Mouse (Mus musculus): ENCODE results near the gene Nkd2. TPM values are rescaled to one million over a fixed set of nuclear protein-coding genes. Genes with fewer than 3 reads are reported as not detected.

Gene Nkd2
- polyA plus RNA-seq, 1 experiment: 1.2 TPM

DNA sequence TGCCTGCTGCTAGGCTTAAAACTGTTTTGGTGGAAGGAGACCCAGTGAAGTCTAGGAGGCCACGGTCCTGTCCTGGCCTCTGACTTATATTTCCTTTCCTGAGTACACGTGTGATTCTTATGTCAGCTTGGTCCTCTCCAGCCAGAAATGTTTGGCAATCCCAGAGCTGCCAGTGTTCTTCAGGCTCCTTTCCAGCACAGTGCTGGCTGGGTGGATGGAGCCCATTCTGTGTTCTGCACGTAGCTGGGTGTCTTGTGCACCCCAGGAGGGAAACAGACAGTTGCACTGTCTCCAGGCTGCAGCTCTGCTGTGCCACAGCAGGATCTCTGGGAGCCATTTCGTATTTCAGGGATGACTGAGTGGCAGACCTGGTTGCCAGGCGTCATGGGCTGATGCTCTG lies 48.3 kb downstream of the Nkd2 start:
- H3K27me3 ChIP-seq (replicated peaks; ENCODE audit: control insufficient read depth, insufficient read depth, low read length): no peaks in the 10 kb centered on the region
- 76% methylated on average over 5 of the region's 5 CpGs for WGBS
- TF ChIP-seq POLR2A (IDR thresholded peaks at IDR 0.05; ENCODE audit: low read depth, low read length): no peak
- TF ChIP-seq CTCF (conservative IDR thresholded peaks at IDR 0.05; ENCODE audit: insufficient read depth, insufficient read length, low read depth, low read length): no peak
- H3K27ac ChIP-seq (ENCODE audit: insufficient read depth, low read depth, low read length): no peak overlapping the region
- no peaks in the 10 kb centered on the region for H3K4me1 ChIP-seq (ENCODE audit: control insufficient read depth, insufficient read depth, low read length)
- H3K4me3 ChIP-seq (ENCODE audit: insufficient read depth, low read depth, low read length): no peak overlapping the region
- no peaks in the 10 kb centered on the region; the same call in 1 of the 2 replicates for H3K36me3 ChIP-seq (ENCODE audit: control insufficient read depth, insufficient read depth, low read length)
- no peak for DNase-seq

DNA sequence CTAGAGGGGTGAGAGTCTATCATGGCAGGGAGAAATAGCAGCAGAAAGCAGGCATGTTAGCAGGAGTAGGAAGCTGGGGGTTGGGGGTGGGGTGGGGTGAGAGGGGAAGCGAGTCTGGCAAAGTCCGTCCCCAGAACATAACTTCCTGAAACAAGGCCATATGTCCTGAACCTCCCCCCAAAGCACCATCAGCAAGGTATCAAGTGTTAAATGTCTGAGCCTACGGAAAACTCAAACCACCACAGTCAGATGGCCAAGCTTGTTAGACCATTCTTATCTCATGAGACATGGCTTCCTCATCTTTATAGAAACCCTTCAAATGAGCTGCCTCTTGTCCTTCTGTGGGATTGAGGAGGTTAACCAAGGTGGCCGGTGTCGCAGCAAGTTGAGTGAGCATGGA lies 54.3 kb downstream of the Nkd2 start:
- no peak overlapping the region for H3K4me3 ChIP-seq (ENCODE audit: insufficient read depth, low read depth, low read length)
- TF ChIP-seq POLR2A (IDR thresholded peaks at IDR 0.05; ENCODE audit: low read depth, low read length) (no peak), CTCF (conservative IDR thresholded peaks at IDR 0.05; ENCODE audit: insufficient read depth, insufficient read length, low read depth, low read length) (no peak)
- H3K4me1 ChIP-seq (ENCODE audit: control insufficient read depth, insufficient read depth, low read length): no peaks in the 10 kb centered on the region
- WGBS: 88% methylated on average over 5 of the region's 5 CpGs
- H3K36me3 ChIP-seq (ENCODE audit: control insufficient read depth, insufficient read depth, low read length): peaks cover 4% of the 10 kb centered on the region; the same call in 1 of the 2 replicates
- no peaks in the 10 kb centered on the region for H3K27me3 ChIP-seq (replicated peaks; ENCODE audit: control insufficient read depth, insufficient read depth, low read length)
- no peak for DNase-seq
- no peak overlapping the region for H3K27ac ChIP-seq (ENCODE audit: insufficient read depth, low read depth, low read length)

GRCm38 (mm10) chr13:73792176-73792575 lies 55.3 kb downstream of the Nkd2 start:
- Histone ChIP-seq H3K36me3 (ENCODE audit: control insufficient read depth, insufficient read depth, low read length) (peaks cover 4% of the 10 kb centered on the region; the same call in 1 of the 2 replicates), H3K4me1 (ENCODE audit: control insufficient read depth, insufficient read depth, low read length) (no peaks in the 10 kb centered on the region), H3K27ac (ENCODE audit: insufficient read depth, low read depth, low read length) (no peak overlapping the region), H3K27me3 (replicated peaks; ENCODE audit: control insufficient read depth, insufficient read depth, low read length) (no peaks in the 10 kb centered on the region), H3K4me3 (ENCODE audit: insufficient read depth, low read depth, low read length) (no peak overlapping the region)
- no peak for DNase-seq
- 84% methylated on average over 4 of the region's 4 CpGs for WGBS
- TF ChIP-seq CTCF (conservative IDR thresholded peaks at IDR 0.05; ENCODE audit: insufficient read depth, insufficient read length, low read depth, low read length) (no peak), POLR2A (IDR thresholded peaks at IDR 0.05; ENCODE audit: low read depth, low read length) (no peak)

- H3K36me3 ChIP-seq (ENCODE audit: control insufficient read depth, insufficient read depth, low read length): no peaks in the 10 kb centered on the region; the same call in none of the 2 replicates
- no peak for DNase-seq
- no peak overlapping the region for H3K27ac ChIP-seq (ENCODE audit: insufficient read depth, low read depth, low read length)
- peaks cover 4% of the 10 kb centered on the region for H3K4me1 ChIP-seq (ENCODE audit: control insufficient read depth, insufficient read depth, low read length)
- H3K4me3 ChIP-seq (ENCODE audit: insufficient read depth, low read depth, low read length): no peak overlapping the region
- TF ChIP-seq POLR2A (IDR thresholded peaks at IDR 0.05; ENCODE audit: low read depth, low read length) (no peak), CTCF (conservative IDR thresholded peaks at IDR 0.05; ENCODE audit: insufficient read depth, insufficient read length, low read depth, low read length) (no peak)
- 37% methylated on average over 5 of the region's 5 CpGs for WGBS
- no peaks in the 10 kb centered on the region for H3K27me3 ChIP-seq (replicated peaks; ENCODE audit: control insufficient read depth, insufficient read depth, low read length)
Observed at GRCm38 (mm10) chr13:73782486-73782885, 64.9 kb downstream of the Nkd2 start.

DNA sequence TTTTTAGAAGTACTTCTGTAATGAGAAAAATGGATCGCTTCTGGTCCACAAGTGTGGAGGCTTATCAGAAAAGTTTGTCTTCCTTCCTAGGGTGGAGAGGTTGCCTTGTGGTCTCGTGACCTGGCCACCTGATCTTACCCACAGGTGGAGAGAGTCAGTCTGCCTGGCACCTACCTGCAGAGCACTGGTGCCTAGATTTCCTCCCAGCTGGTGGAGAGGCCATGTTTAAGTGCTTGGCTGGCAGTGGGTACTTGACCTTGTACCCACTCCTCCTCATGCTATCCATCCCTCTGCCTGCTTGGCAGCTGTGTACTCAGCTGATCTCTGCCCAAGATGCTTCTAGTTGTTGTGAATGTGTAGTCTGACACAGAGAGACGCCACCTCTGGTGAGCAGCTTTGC lies 69.9 kb downstream of the Nkd2 start:
- 74% methylated on average over 3 of the region's 3 CpGs for WGBS
- no peaks in the 10 kb centered on the region for H3K36me3 ChIP-seq (ENCODE audit: control insufficient read depth, insufficient read depth, low read length)
- no peak overlapping the region for H3K27ac ChIP-seq (ENCODE audit: insufficient read depth, low read depth, low read length)
- H3K27me3 ChIP-seq (replicated peaks; ENCODE audit: control insufficient read depth, insufficient read depth, low read length): no peaks in the 10 kb centered on the region
- no peak for DNase-seq
- H3K4me3 ChIP-seq (ENCODE audit: insufficient read depth, low read depth, low read length): no peak overlapping the region
- H3K4me1 ChIP-seq (ENCODE audit: control insufficient read depth, insufficient read depth, low read length): peaks cover 29% of the 10 kb centered on the region
- TF ChIP-seq CTCF (conservative IDR thresholded peaks at IDR 0.05; ENCODE audit: insufficient read depth, insufficient read length, low read depth, low read length) (no peak), POLR2A (IDR thresholded peaks at IDR 0.05; ENCODE audit: low read depth, low read length) (no peak)

DNA sequence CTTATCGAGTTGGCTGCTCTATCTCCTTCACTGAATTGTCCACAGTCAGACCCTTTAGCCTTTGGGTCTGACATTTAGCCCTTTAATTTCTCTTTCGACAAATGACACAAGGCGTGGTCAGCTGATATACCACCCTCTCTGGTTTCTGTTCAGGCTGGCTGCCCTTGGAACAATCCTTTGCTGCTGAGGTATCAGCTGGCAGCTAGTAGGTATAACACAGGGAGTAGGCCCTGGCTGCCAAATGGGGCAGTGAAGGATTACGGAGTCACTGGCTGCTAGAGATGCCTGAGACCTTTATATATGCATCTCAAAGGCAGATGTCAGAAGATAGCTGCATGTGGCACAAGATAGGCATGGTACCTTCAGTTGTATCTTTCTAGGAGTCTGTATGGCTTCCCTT lies 71.6 kb downstream of the Nkd2 start:
- no peaks in the 10 kb centered on the region for H3K36me3 ChIP-seq (ENCODE audit: control insufficient read depth, insufficient read depth, low read length)
- TF ChIP-seq POLR2A (IDR thresholded peaks at IDR 0.05; ENCODE audit: low read depth, low read length) (no peak), CTCF (conservative IDR thresholded peaks at IDR 0.05; ENCODE audit: insufficient read depth, insufficient read length, low read depth, low read length) (no peak)
- no peaks in the 10 kb centered on the region for H3K27me3 ChIP-seq (replicated peaks; ENCODE audit: control insufficient read depth, insufficient read depth, low read length)
- no peak for DNase-seq
- no peak overlapping the region for H3K27ac ChIP-seq (ENCODE audit: insufficient read depth, low read depth, low read length)
- peaks cover 45% of the 10 kb centered on the region for H3K4me1 ChIP-seq (ENCODE audit: control insufficient read depth, insufficient read depth, low read length)
- 28% methylated on average over 4 of the region's 4 CpGs for WGBS
- H3K4me3 ChIP-seq (ENCODE audit: insufficient read depth, low read depth, low read length): no peak overlapping the region

DNA sequence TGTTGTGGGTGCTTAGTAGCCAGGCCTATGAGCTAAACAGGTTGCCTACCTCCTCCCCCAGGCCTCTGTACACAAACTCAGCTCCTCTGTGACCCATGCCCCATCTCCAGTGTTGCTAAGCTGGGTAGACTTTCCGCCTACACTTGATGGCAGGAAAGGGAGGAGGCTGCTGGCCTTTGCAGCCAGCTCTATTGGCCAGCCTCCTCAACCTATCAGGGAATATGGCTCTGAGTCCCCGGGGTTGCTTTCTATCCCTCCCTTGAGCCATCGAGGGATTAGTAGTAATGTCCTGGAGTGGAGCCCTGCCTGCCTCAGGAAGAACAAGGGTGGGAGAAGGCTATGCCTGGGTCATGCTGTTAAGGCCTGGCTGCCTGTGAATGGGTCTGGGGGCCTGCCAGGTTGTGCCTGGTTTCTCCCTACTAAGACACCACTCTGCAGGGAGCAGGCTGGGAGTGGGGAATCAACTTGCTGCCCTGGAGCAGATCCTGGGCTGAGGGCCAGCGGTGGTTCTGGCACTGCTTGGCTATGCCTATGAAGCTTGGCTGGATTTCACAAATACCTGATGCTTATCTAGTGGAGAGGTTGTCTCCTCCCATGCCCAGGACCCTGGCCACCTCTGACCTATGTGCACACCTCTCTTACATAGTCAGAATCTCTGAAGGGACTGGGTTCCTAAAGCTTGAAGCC lies 73.8 kb downstream of the Nkd2 start:
- Histone ChIP-seq H3K4me1 (ENCODE audit: control insufficient read depth, insufficient read depth, low read length) (peaks cover 63% of the 10 kb centered on the region), H3K27ac (ENCODE audit: insufficient read depth, low read depth, low read length) (peak overlapping the region; percentile 79), H3K36me3 (ENCODE audit: control insufficient read depth, insufficient read depth, low read length) (no peaks in the 10 kb centered on the region), H3K4me3 (ENCODE audit: insufficient read depth, low read depth, low read length) (no peak overlapping the region), H3K27me3 (replicated peaks; ENCODE audit: control insufficient read depth, insufficient read depth, low read length) (no peaks in the 10 kb centered on the region)
- peak; percentile 91 for DNase-seq
- TF ChIP-seq CTCF (conservative IDR thresholded peaks at IDR 0.05; ENCODE audit: insufficient read depth, insufficient read length, low read depth, low read length): no peak
- no peak for TF ChIP-seq POLR2A (IDR thresholded peaks at IDR 0.05; ENCODE audit: low read depth, low read length)
- 19% methylated on average over 4 of the region's 4 CpGs for WGBS

Measured in kidney, adult 2 months (tissue).